Mouse (Mus musculus) E14TG2a.4 (cell line): ENCODE measurements around the gene Ssh1.

Experiments used
- CTCF ChIP-seq: conservative IDR thresholded peaks from 2 replicates; pipeline ENCODE4 v1.5.1; 2014; ENCODE audit warnings: low read length
- NANOG ChIP-seq: IDR thresholded peaks from 2 replicates; pipeline ENCODE4 v1.6.1; 2014; ENCODE audit warnings: borderline replicate concordance, low read length, mixed read lengths

DNA sequence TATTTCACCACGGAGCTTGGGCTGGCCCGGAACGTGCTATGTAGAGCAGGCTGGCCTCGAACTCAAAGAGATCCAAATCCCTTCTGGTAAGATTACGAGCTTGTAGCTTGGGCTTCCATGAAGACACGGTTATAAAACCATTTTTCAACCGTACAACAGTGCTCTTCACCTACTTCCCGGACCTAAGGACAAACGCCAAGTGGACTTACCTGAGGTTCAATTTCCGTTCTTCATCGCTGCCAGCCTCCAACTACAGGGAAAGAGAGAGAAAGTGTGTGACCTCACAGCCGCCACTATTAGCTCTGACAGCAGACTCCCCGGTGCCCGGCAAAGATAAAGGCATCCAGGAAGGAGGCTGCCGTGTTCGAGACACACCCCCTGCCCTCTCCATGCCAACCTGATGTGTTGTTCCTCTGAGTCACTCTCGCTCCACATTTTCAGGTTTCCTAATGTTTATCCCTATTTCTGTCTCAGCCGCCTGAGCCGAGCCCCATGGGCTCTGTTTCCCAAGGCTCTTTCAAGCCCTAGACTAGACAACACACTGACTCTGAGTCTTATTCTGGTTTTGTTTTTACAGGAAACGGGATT lies 4.2 kb downstream of the Ssh1 start:
- TF ChIP-seq CTCF, result no peak
- no peak for TF ChIP-seq NANOG
